Mouse (Mus musculus): ENCODE measurements at regions not wholly inside any gene's neighbourhood (a gene's known extent, or its start where the extent isn't known, plus 50 kb on each side); places are given as distances from the start of the nearest gene placed in this dataset.

GRCm38 (mm10) chr2:80717979-80718378, 100.9 kb downstream of the Nup35 start:
- DNase-seq (ENCODE audit: low spot score in 2 of 2), result no peak

- no peak for DNase-seq (ENCODE audit: low spot score in 2 of 2)
Measured at GRCm38 (mm10) chr2:80724085-80724484, 107.0 kb downstream of the Nup35 start.

GRCm38 (mm10) chr2:80731324-80731723, 114.3 kb downstream of the Nup35 start:
- DNase-seq (ENCODE audit: low spot score in 2 of 2), result no peak

- DNase-seq (ENCODE audit: low spot score in 2 of 2), result no peak
Measured at GRCm38 (mm10) chr2:80746737-80747136, 129.7 kb downstream of the Nup35 start.

GRCm38 (mm10) chr2:80762013-80762612, 145.1 kb downstream of the Nup35 start:
- peak in 1 of 2 experiments; percentile 28 for DNase-seq (ENCODE audit: low spot score in 2 of 2)

GRCm38 (mm10) chr2:80771176-80771575, 154.1 kb downstream of the Nup35 start:
- DNase-seq (ENCODE audit: low spot score in 2 of 2), result no peak

- no peak for DNase-seq (ENCODE audit: low spot score in 2 of 2)
Measured at GRCm38 (mm10) chr2:80772455-80772854, 155.4 kb downstream of the Nup35 start.

GRCm38 (mm10) chr2:80786370-80786769, 169.3 kb downstream of the Nup35 start:
- no peak for DNase-seq (ENCODE audit: low spot score in 2 of 2)

GRCm38 (mm10) chr2:80793345-80794147, 176.5 kb downstream of the Nup35 start:
- no peak for DNase-seq (ENCODE audit: low spot score in 2 of 2)

GRCm38 (mm10) chr2:80794148-80794507, 177.1 kb downstream of the Nup35 start:
- DNase-seq (ENCODE audit: low spot score in 2 of 2), result no peak

- DNase-seq (ENCODE audit: low spot score in 2 of 2), result no peak
Measured at GRCm38 (mm10) chr2:80819268-80819667, 202.2 kb downstream of the Nup35 start.

GRCm38 (mm10) chr2:80851056-80851455, 234.0 kb downstream of the Nup35 start:
- peak; percentile 7 to 27 for DNase-seq (ENCODE audit: low spot score in 2 of 2)

GRCm38 (mm10) chr2:80855214-80855613, 238.2 kb downstream of the Nup35 start:
- no peak for DNase-seq (ENCODE audit: low spot score in 2 of 2)

GRCm38 (mm10) chr2:80870046-80870445, 253.0 kb downstream of the Nup35 start:
- no peak for DNase-seq (ENCODE audit: low spot score in 2 of 2)

GRCm38 (mm10) chr2:80870458-80870857, 253.4 kb downstream of the Nup35 start:
- no peak for DNase-seq (ENCODE audit: low spot score in 2 of 2)

- DNase-seq (ENCODE audit: low spot score in 2 of 2), result no peak
Measured at GRCm38 (mm10) chr2:80871356-80871755, 254.3 kb downstream of the Nup35 start.

GRCm38 (mm10) chr2:80878437-80878836, 261.4 kb downstream of the Nup35 start:
- DNase-seq (ENCODE audit: low spot score in 2 of 2), result no peak

- no peak for DNase-seq (ENCODE audit: low spot score in 2 of 2)
Measured at GRCm38 (mm10) chr2:80884231-80884630, 267.2 kb downstream of the Nup35 start.

- DNase-seq (ENCODE audit: low spot score in 2 of 2), result no peak
Measured at GRCm38 (mm10) chr2:80902050-80902449, 285.0 kb downstream of the Nup35 start.

- DNase-seq (ENCODE audit: low spot score in 2 of 2), result no peak
Measured at GRCm38 (mm10) chr2:80913478-80913877, 296.4 kb downstream of the Nup35 start.

GRCm38 (mm10) chr2:80945521-80945920, 328.5 kb downstream of the Nup35 start:
- no peak for DNase-seq (ENCODE audit: low spot score in 2 of 2)

GRCm38 (mm10) chr2:80966766-80967165, 349.7 kb downstream of the Nup35 start:
- DNase-seq (ENCODE audit: low spot score in 2 of 2), result no peak

- no peak for DNase-seq (ENCODE audit: low spot score in 2 of 2)
Measured at GRCm38 (mm10) chr2:80967260-80967659, 350.2 kb downstream of the Nup35 start.
